51 mouse cellular contexts compared by ENCODE assay signal in the genomic region with DNA sequence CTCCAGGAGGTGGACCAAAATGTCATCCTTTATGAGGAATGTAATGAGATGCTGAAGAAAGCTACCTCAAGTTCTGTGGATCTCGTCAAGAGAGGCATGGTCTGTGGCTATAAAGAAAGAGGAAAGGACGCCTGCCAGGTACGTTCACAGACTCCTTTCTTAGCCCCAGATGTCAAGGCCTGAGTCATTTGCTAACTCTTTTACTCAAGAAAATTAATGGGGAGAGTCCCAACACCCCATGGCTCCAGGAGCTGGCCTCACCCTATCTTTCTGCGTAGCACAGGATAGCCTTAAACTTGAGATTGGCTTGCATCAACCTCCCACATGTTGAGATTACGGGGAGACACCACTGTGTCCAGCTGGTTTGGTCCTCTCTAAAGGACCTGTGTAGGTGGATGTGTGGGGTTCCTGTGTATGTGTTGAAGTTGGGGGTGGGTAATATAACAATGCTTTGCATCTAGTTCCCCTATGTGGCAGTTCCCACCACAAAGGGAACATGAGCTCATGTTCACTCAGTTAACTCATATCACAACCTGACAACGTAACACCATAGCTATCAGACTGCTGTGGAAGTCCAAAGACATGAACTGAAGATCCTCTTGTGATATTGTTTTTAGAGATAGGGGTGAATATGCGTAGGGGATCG. TPM values are rescaled to one million over a fixed set of nuclear protein-coding genes. Genes with fewer than 3 reads are reported as not detected.
"Had no signal": no experiment of that assay in that cellular context is flagged by ENCODE, and none has a peak within 500 bp of the region (broad histone marks: within the 10 kb centered on the region; RNA-seq: fewer than 3 reads in every experiment).

No protein-coding gene starts in this region.

- H3K4me3 ChIP-seq: heart, embryonic 12.5 days; heart, embryonic 13.5 days; heart, embryonic 15.5 days; hindbrain, embryonic 10.5 days; hindbrain, embryonic 12.5 days; hindbrain, embryonic 13.5 days; hindbrain, embryonic 15.5 days; intestine, embryonic 15.5 days; kidney, embryonic 15.5 days; layer of hippocampus, adult 2 months; left cerebral cortex, adult 2 months had no signal

- H3K9ac ChIP-seq: heart, embryonic 12.5 days; heart, embryonic 13.5 days; heart, embryonic 15.5 days; hindbrain, embryonic 12.5 days; hindbrain, embryonic 13.5 days; hindbrain, embryonic 14.5 days; hindbrain, embryonic 15.5 days; intestine, embryonic 15.5 days; kidney, embryonic 15.5 days had no signal

- H3K27ac ChIP-seq: heart, embryonic 13.5 days; heart, embryonic 15.5 days; hindbrain, embryonic 10.5 days; hindbrain, embryonic 12.5 days; hindbrain, embryonic 13.5 days; hindbrain, embryonic 14.5 days; hindbrain, embryonic 15.5 days; hindbrain, postnatal 0 days; intestine, embryonic 15.5 days; kidney, embryonic 15.5 days; kidney, postnatal 0 days; layer of hippocampus, adult 2 months; left cerebral cortex, adult 2 months had no signal

- DNase-seq: heart, postnatal 10 days; heart, postnatal 14 days; heart, postnatal 36 days; heart, postnatal 4 days; kidney, adult 11 months; kidney, adult 18-20 months; kidney, adult 2 months; kidney, adult 8-10 months; kidney, adult 9 months; kidney, postnatal 10 days; kidney, postnatal 14 days; kidney, postnatal 25 days; kidney, postnatal 36 days; kidney, postnatal 4 days; layer of hippocampus, adult 9-11 months; layer of hippocampus, postnatal 36 days had no signal

- H3K9me3 ChIP-seq: heart, embryonic 12.5 days; heart, embryonic 15.5 days; hindbrain, embryonic 10.5 days; hindbrain, embryonic 12.5 days; hindbrain, embryonic 13.5 days; hindbrain, embryonic 15.5 days; intestine, embryonic 15.5 days; kidney, embryonic 15.5 days had no signal

- H3K4me2 ChIP-seq: heart, embryonic 12.5 days; heart, embryonic 13.5 days; heart, embryonic 15.5 days; hindbrain, embryonic 12.5 days; hindbrain, embryonic 13.5 days; hindbrain, embryonic 14.5 days; hindbrain, embryonic 15.5 days; intestine, embryonic 15.5 days; kidney, embryonic 15.5 days had no signal

- H3K27me3 ChIP-seq: heart, embryonic 12.5 days; heart, embryonic 13.5 days; heart, embryonic 15.5 days; hindbrain, embryonic 12.5 days; hindbrain, embryonic 13.5 days; hindbrain, embryonic 15.5 days; intestine, embryonic 15.5 days; kidney, embryonic 15.5 days had no signal

- H3K4me1 ChIP-seq: heart, embryonic 12.5 days; heart, embryonic 15.5 days; hindbrain, embryonic 10.5 days; hindbrain, embryonic 12.5 days; hindbrain, embryonic 13.5 days; hindbrain, embryonic 15.5 days; intestine, embryonic 15.5 days; kidney, embryonic 15.5 days had no signal

- H3K36me3 ChIP-seq: heart, embryonic 12.5 days; heart, embryonic 13.5 days; heart, embryonic 15.5 days; hindbrain, embryonic 10.5 days; hindbrain, embryonic 12.5 days; hindbrain, embryonic 13.5 days; hindbrain, embryonic 15.5 days; intestine, embryonic 15.5 days; kidney, embryonic 15.5 days had no signal

RNA-seq across cellular contexts. Expression of a gene that starts 3.0 kb away (rescaled TPM):
- total RNA-seq: heart, postnatal 10 days; heart, postnatal 14 days; heart, postnatal 25 days; heart, postnatal 36 days; heart, postnatal 4 days; hematopoietic stem cell, adult 5-6 weeks; hindbrain, postnatal 0 days; layer of hippocampus, adult 18-20 months; layer of hippocampus, adult 2 months; layer of hippocampus, adult 8-10 months; layer of hippocampus, postnatal 10 days; layer of hippocampus, postnatal 14 days; layer of hippocampus, postnatal 25 days; layer of hippocampus, postnatal 36 days; left cerebral cortex, adult 18-20 months; left cerebral cortex, adult 2 months; left cerebral cortex, adult 8-10 months had no signal
- polyA plus RNA-seq: heart, embryonic 13.5 days; heart, embryonic 14.5 days; heart, embryonic 16.5 days; heart, postnatal 0 days; hindbrain, embryonic 10.5 days; hindbrain, embryonic 11.5 days; hindbrain, embryonic 12.5 days; hindbrain, embryonic 13.5 days; hindbrain, embryonic 14.5 days; hindbrain, embryonic 15.5 days; hindbrain, embryonic 16.5 days; hindbrain, postnatal 0 days; inflammation-experienced regulatory T-cells, adult 6 months; intestine, embryonic 14.5 days; intestine, embryonic 15.5 days; intestine, embryonic 16.5 days; intestine, postnatal 0 days; kidney, adult 2 months; kidney, embryonic 14.5 days; kidney, embryonic 15.5 days; kidney, embryonic 16.5 days; kidney, postnatal 0 days; large intestine, adult 2 months had no signal

RNA-seq across cellular contexts. Expression of a gene that starts 12.8 kb away (rescaled TPM):
- total RNA-seq: heart, postnatal 10 days; heart, postnatal 14 days; heart, postnatal 25 days; heart, postnatal 36 days; heart, postnatal 4 days; hematopoietic stem cell, adult 5-6 weeks; layer of hippocampus, adult 18-20 months; layer of hippocampus, adult 2 months; layer of hippocampus, adult 8-10 months; layer of hippocampus, postnatal 10 days; layer of hippocampus, postnatal 14 days; layer of hippocampus, postnatal 25 days; layer of hippocampus, postnatal 36 days; left cerebral cortex, adult 18-20 months; left cerebral cortex, adult 2 months; left cerebral cortex, adult 8-10 months had no signal
- polyA plus RNA-seq: heart, embryonic 12.5 days; heart, embryonic 13.5 days; heart, embryonic 14.5 days; heart, embryonic 15.5 days; heart, embryonic 16.5 days; heart, postnatal 0 days; hindbrain, embryonic 10.5 days; hindbrain, embryonic 11.5 days; hindbrain, embryonic 12.5 days; hindbrain, embryonic 13.5 days; hindbrain, embryonic 14.5 days; hindbrain, embryonic 15.5 days; hindbrain, embryonic 16.5 days; hindbrain, postnatal 0 days; inflammation-experienced regulatory T-cells, adult 6 months; intestine, embryonic 14.5 days; intestine, embryonic 15.5 days; intestine, embryonic 16.5 days; intestine, postnatal 0 days; kidney, adult 2 months; kidney, embryonic 14.5 days; kidney, embryonic 15.5 days; kidney, embryonic 16.5 days; kidney, postnatal 0 days; large intestine, adult 2 months had no signal

RNA-seq across cellular contexts. Expression of a gene that starts 25.5 kb away (rescaled TPM):
- total RNA-seq: heart, postnatal 10 days; heart, postnatal 14 days; heart, postnatal 25 days; heart, postnatal 36 days; heart, postnatal 4 days; hematopoietic stem cell, adult 5-6 weeks; hindbrain, postnatal 0 days; layer of hippocampus, postnatal 36 days had no signal
- polyA plus RNA-seq: heart, embryonic 12.5 days; heart, embryonic 13.5 days; heart, embryonic 14.5 days; heart, embryonic 15.5 days; heart, embryonic 16.5 days; hindbrain, embryonic 10.5 days; hindbrain, embryonic 11.5 days; hindbrain, embryonic 12.5 days; hindbrain, embryonic 13.5 days; hindbrain, embryonic 14.5 days; hindbrain, embryonic 15.5 days; inflammation-experienced regulatory T-cells, adult 6 months; intestine, embryonic 14.5 days; intestine, embryonic 15.5 days; intestine, embryonic 16.5 days; intestine, postnatal 0 days; kidney, adult 2 months; kidney, embryonic 14.5 days; kidney, embryonic 15.5 days; kidney, embryonic 16.5 days; kidney, postnatal 0 days; large intestine, adult 2 months had no signal

RNA-seq across cellular contexts. Expression of a gene that starts 33.4 kb away (rescaled TPM):
- total RNA-seq: heart, postnatal 10 days; heart, postnatal 14 days; heart, postnatal 25 days; heart, postnatal 36 days; hematopoietic stem cell, adult 5-6 weeks had no signal
- polyA plus RNA-seq: heart, embryonic 12.5 days; heart, embryonic 13.5 days; heart, embryonic 14.5 days; heart, embryonic 15.5 days; hindbrain, embryonic 10.5 days; hindbrain, embryonic 11.5 days; hindbrain, embryonic 12.5 days; hindbrain, embryonic 13.5 days; hindbrain, embryonic 15.5 days; inflammation-experienced regulatory T-cells, adult 6 months; intestine, embryonic 14.5 days; intestine, embryonic 15.5 days; intestine, embryonic 16.5 days; intestine, postnatal 0 days; kidney, adult 2 months; kidney, embryonic 14.5 days; kidney, embryonic 15.5 days; kidney, embryonic 16.5 days; kidney, postnatal 0 days; large intestine, adult 2 months had no signal

RNA-seq across cellular contexts. Expression of a gene that starts 43.3 kb away (rescaled TPM):
- total RNA-seq: heart, postnatal 10 days; heart, postnatal 14 days; heart, postnatal 25 days; heart, postnatal 36 days; heart, postnatal 4 days; hematopoietic stem cell, adult 5-6 weeks; hindbrain, postnatal 0 days; layer of hippocampus, adult 18-20 months; layer of hippocampus, adult 2 months; layer of hippocampus, adult 8-10 months; layer of hippocampus, postnatal 36 days; left cerebral cortex, adult 18-20 months; left cerebral cortex, adult 2 months; left cerebral cortex, adult 8-10 months had no signal
- polyA plus RNA-seq: heart, embryonic 12.5 days; heart, embryonic 13.5 days; heart, embryonic 14.5 days; heart, embryonic 16.5 days; heart, postnatal 0 days; hindbrain, embryonic 10.5 days; hindbrain, embryonic 11.5 days; hindbrain, embryonic 12.5 days; hindbrain, embryonic 13.5 days; hindbrain, embryonic 14.5 days; hindbrain, embryonic 15.5 days; hindbrain, embryonic 16.5 days; hindbrain, postnatal 0 days; inflammation-experienced regulatory T-cells, adult 6 months; intestine, embryonic 14.5 days; intestine, embryonic 15.5 days; intestine, embryonic 16.5 days; intestine, postnatal 0 days; kidney, adult 2 months; kidney, embryonic 14.5 days; kidney, embryonic 15.5 days; kidney, embryonic 16.5 days; kidney, postnatal 0 days; large intestine, adult 2 months had no signal
